Mouse (Mus musculus) stomach, adult 2 months (tissue): ENCODE measurements around the gene 6820408C15Rik. TPM values are rescaled to one million over a fixed set of nuclear protein-coding genes. Genes with fewer than 3 reads are reported as not detected.

Experiments used
- polyA plus RNA-seq: library from polyadenylated mRNA; depleted of rRNA; stranded (reverse); fragments of >200 nt; gene quantifications from 2 replicates; pipeline ENCODE4 v1.2.3, GENCODE M21; 2012; rRNA removed

Gene 6820408C15Rik
- polyA plus RNA-seq, result 0.26 TPM in 1 of 2 replicates, not detected in the other

DNA sequence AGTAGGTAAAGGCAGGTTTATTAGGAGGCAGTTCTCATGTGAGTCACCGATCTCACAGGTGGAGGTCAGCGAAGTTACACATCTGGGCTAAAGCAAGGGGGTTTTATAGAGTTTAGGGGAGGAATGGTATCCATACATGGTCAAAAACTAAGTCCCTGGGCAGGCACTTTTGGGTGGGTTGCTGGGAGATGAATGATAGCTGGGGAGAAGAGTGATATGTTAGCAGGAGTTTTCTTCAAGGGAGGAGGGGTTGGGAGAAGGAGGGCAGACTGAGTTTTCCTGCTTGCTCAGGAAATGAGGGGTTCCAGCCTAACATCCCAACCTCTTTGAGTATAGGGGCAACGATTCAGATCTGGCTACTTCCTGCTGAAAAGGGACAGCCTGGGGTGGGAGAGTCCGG is at the start of gene 6820408C15Rik:
Gene 6820408C15Rik, plus strand, starts transcription at position 301 of the 400 bp plus-strand sequence.

GRCm38 (mm10) chr2:152376345-152376741 is 39.0 kb upstream of the 6820408C15Rik start, which contains the start of gene Nrsn2:
Nrsn2 (minus strand) TSS chr2:152376638.

GRCm38 (mm10) chr2:152397680-152398435 is 17.5 kb upstream of the 6820408C15Rik start, which contains the start of gene Sox12:
Sox12 (minus strand) TSS chr2:152398063.

DNA sequence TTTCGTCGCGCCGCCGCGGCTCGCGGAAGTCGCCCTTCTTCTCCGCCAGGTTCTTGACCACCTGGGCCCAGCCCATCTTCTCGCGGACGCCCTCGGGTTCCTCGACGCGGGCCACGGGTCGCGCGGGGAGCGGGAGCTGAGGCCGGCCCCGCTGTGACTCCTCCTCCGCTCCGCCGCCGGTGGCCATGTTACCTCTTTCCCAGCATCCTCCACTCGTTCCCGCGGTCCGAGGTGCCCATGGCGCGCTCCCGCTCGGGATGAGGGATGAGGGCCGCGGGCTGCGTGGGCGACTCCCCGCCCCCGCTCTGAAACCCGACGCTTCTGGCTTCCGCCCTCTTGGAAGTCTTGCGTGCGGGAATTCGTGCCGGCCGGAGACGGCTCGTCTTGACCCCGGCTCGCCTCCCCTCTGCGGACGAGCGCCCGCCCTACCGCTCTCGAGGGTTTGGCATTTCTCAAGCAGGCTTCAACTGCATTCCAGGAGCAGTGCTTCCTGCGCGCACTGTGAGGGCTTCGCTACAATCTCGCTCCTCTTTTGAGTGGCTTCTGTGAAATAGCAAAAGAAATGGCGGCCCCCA is 709 bp upstream of the 6820408C15Rik start, which contains the start of gene Zcchc3:
Gene Zcchc3, minus strand, starts transcription at position 437 of the 575 bp plus-strand sequence.

GRCm38 (mm10) chr2:152464570-152465150 is 49.3 kb downstream of the 6820408C15Rik start, which contains the start of gene Defb23:
Defb23 (minus strand) TSS chr2:152464620.

DNA sequence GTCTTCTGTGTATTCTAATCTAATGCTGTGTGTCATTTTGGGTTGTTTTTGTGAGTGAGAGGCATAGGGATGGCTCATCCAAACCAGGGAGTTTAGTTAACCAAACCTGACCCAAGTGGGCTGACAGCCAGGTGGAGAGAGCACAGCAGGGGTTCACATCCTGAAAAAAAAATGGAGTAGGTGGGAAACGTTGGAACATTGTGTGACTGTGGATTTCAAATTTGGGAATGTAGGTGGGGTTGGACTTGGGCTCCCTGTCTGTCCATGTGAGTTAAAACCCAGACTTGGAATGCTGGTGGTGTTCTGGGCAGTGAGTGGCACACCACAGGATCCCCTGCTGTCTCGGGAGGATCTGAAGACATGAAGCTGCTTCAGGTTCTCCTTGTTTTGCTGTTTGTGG is 61.4 kb downstream of the 6820408C15Rik start, which contains the start of gene Defb20:
Gene Defb20, plus strand, starts transcription at position 301 of the 400 bp plus-strand sequence.

GRCm38 (mm10) chr2:152490038-152490437 is 74.7 kb downstream of the 6820408C15Rik start, which contains the start of gene Defb22:
Defb22 (minus strand) TSS chr2:152490138.

Other genes starting within 250 kb of the 6820408C15Rik start
- gene Csnk2a1, start 188.7 kb upstream of the 6820408C15Rik start, polyA plus RNA-seq, result 3.2 and 4.5 TPM in 2 replicates
- 19.8 and 22.3 TPM in 2 replicates for gene Tbc1d20, start 121.8 kb upstream of the 6820408C15Rik start, polyA plus RNA-seq
- gene Rbck1, start 82.9 kb upstream of the 6820408C15Rik start, polyA plus RNA-seq, result 89.9 and 100 TPM in 2 replicates
- gene Trib3, start 71.6 kb upstream of the 6820408C15Rik start, polyA plus RNA-seq, result 1.5 and 3.1 TPM in 2 replicates
- 0.22 and 0.56 TPM in 2 replicates for gene Nrsn2, start 38.9 kb upstream of the 6820408C15Rik start, polyA plus RNA-seq
- gene Sox12, start 17.5 kb upstream of the 6820408C15Rik start, polyA plus RNA-seq, result 3.7 and 4.3 TPM in 2 replicates
- gene Zcchc3, start 560 bp upstream of the 6820408C15Rik start, polyA plus RNA-seq, result 1.3 and 1.4 TPM in 2 replicates
- 0.23 TPM in 1 of 2 replicates, not detected in the other for gene Defb23, start 49.0 kb downstream of the 6820408C15Rik start, polyA plus RNA-seq
- 1.2 TPM in 1 of 2 replicates, not detected in the other for gene Defb20, start 61.5 kb downstream of the 6820408C15Rik start, polyA plus RNA-seq
- 0.31 TPM in 1 of 2 replicates, not detected in the other for gene Defb22, start 74.6 kb downstream of the 6820408C15Rik start, polyA plus RNA-seq
- gene Defb26, start 96.1 kb downstream of the 6820408C15Rik start, polyA plus RNA-seq, result not detected in 2 replicates
- gene Defb28, start 102.7 kb downstream of the 6820408C15Rik start, polyA plus RNA-seq, result 0.39 TPM in 1 of 2 replicates, not detected in the other
- not detected in 2 replicates for gene Defb29, start 124.5 kb downstream of the 6820408C15Rik start, polyA plus RNA-seq
- gene Gm17416, start 153.8 kb downstream of the 6820408C15Rik start, polyA plus RNA-seq, result not detected in 2 replicates
- gene Defb21, start 157.2 kb downstream of the 6820408C15Rik start, polyA plus RNA-seq, result not detected in 2 replicates
- not detected in 2 replicates for gene Defb19, start 164.7 kb downstream of the 6820408C15Rik start, polyA plus RNA-seq
- not detected in 2 replicates for gene Defb45, start 183.8 kb downstream of the 6820408C15Rik start, polyA plus RNA-seq
- not detected in 2 replicates for gene Defb36, start 188.7 kb downstream of the 6820408C15Rik start, polyA plus RNA-seq
- 3.2 TPM in 1 of 2 replicates, not detected in the other for gene Defb25, start 207.5 kb downstream of the 6820408C15Rik start, polyA plus RNA-seq
- gene Rem1, start 211.4 kb downstream of the 6820408C15Rik start, polyA plus RNA-seq, result 6.7 and 10.2 TPM in 2 replicates